Mouse (Mus musculus) thymus, postnatal 4 days (tissue): Measurements from ENCODE around the gene Dnm2.
A peak's percentile ranks its signal among the peaks of the same experiment; 100 is the strongest.

Source experiments
- DNase-seq: peaks from one replicate; pipeline ENCODE4 v3.0.0; 2021

Dnm2 gene

GRCm38 (mm10) chr9:21424631-21425555 lies at the start of gene Dnm2:
Dnm2 (plus strand) TSS chr9:21424908.
- peak; percentile 94 for DNase-seq

DNA sequence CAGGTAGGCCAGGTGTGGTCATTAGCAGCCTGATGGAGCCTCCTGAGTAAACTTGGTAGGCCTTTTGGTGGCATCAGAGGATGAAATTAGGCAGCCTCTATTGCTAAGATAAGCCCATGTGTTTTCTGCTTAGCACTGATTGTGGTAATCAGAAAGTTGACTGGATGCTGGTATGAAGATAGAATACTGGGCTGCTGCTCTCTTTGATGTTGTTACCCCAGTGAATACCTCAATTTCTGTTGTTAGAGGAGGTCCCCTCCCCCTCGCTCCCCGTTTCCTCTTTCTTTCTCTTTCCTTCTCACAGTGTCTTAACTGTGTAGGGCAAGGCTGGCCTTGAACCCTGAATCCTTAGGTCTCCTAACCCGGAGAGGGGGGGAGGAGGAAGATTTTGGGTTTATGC lies 45.5 kb upstream of the Dnm2 start:
- DNase-seq, result peak; percentile 50

DNA sequence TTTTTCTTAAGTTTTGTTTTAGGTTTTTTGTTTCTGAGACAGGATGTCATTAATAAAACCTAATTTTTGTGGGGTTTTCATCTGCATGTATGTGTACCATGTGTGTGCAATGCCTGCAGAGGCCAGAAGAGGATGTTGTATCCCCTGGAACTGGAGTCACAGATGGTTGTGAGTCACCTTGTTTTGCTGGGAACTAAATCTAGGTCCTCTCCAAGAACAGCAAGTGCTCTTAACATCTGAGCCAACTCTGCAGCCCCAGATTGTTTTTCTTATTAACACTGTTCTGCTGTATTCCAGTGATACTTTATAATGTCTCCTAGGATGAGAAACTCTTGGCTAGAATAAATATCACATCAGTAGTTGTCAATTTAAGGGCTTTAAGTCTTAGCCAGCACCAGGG lies 43.8 kb upstream of the Dnm2 start:
- no peak for DNase-seq

DNA sequence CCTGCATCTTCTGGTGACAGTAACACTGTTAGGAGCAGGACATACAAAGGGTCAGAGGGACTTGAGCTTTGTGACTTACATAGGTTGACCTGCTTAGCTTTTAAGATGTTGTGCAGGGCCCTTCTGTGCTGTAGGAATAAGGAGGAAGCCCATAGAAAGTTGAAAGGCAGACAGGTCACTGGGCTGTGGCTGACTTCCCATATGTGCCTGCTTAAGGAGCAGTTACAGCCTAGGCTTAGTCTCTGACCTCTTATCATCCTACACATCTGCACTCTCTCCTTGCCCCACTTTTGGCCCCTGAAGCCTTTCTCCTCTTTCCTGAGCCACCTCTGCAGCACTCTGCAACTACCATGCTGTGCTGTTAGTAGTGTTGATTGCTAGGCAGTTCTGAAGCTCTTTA lies 40.7 kb upstream of the Dnm2 start:
- no peak for DNase-seq

DNA sequence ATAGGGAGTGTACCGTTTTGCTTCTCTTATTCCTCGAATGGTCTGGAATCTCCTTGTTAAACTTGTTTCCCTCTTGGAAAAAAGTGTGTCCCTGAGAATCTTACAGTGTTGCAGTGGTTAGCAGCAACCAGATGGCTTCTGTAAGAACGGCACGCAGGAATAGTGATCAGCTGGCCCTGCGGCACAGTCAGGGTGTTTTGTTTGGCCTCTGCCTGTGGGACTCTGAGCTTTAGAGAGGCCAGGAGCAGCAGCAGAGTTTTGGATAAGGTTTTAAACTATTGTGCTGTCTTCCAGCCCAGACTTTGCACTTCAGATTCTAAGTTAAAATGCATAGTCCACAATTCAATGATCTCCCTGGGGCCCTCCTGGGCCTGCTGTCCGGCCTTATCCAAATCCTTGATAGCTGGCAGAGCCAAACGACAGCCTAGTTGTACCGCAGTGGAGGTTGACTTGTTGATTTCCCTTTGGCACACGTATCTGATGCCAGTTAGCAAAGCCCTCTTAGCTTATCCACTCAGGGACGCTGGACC lies 32.0 kb upstream of the Dnm2 start:
- no peak for DNase-seq

DNA sequence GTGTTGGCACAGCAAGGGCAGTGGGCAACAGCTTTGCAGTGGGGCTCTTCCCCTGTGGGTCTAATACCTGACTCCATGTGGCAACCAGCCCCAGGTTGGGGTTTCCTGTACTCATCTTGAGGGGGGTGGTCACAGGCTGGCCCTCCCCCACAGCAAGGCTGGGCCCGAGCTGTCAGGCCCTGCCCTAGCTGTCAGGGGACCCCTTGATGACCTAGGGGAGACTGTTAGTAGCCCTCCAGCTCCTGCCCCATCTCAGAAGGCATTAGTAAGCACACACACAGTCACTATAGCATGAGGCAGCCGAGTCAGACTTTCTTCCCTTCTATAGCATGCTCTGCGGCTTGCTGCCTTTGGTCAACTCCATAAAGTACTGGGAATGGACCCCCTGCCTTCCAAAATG lies 29.0 kb upstream of the Dnm2 start:
- no peak for DNase-seq

- DNase-seq, result no peak
Measured at GRCm38 (mm10) chr9:21397170-21397569, 27.5 kb upstream of the Dnm2 start.

DNA sequence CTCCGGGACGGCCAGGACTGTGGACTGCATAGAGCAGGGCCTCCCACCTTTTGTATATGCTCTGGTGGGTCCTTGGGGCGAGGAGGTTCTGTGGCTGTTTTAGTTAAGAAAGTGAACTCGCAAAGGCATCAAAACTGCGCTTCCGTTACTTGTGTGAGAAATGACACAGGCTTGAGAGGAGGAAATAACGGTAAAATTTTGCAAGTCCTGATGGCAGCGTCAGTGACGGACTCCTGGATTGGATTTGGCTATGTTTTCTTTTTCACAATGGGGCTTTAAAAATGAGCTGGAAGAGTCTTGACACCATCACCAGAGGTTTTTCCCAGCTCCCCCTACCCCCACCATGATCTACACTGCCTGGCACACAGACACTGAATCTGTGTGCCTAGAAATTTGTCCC lies 23.7 kb upstream of the Dnm2 start:
- no peak for DNase-seq

DNA sequence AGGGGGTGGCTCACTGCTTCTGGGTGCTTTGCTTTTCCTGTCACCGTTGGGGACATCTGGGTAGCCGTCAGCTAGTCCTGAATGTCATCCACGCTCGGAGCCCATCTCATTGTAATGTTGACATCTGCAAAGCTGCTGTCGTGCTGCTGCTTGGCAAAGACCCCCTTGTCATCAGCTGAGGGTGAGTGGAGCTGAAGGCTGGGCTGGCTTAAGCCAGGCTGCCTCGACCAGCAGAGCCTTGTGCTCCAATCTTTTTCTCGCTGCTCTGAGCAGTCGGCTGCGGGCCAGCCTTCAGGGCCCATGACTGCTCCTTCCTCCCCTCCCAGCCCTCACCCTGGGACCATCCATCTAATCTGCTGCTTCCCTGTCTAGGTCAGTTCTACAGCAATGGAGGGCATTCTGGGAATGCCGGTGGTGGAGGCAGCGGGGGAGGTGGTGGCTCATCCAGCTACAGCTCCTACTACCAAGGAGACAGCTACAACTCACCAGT lies 21.9 kb upstream of the Dnm2 start:
- no peak for DNase-seq

DNA sequence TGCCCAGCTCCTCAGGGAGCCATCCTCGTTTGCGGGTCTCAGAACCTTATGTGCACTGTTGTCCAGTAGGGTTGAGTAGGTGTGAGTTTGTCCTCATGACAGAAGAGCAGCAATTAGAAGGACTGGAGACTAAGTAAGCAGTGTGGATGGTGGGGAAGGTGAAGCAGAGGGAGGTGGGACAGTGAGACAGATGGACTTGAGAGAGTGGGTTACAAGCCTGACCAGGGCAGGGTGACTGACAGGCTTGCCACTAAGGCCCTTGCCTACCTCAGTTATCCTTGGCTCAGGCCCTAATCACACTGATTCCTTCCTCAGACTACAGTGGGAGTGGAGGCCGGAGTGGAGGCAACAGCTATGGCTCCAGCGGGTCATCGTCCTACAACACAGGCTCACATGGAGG lies 21.0 kb upstream of the Dnm2 start:
- no peak for DNase-seq

DNA sequence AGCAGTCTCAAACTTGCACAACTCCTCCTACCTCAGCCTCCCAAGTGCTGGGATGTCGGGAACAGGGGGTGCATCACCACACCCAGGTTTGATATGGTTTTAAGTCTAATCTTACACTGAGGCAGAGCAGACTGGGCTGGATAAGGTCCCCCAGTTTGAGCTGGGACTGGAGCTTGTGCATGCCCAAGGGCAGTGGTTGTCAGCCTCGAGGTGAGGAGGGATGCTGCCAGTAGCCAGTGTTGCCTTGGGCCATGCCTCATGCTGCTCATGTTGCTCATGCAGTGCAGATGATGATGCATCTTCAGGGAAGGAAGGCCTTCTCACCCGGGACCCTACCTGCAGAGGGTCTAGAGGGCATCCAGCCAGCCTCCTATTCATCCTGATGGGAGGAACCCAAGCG lies 19.2 kb upstream of the Dnm2 start:
- no peak for DNase-seq

DNA sequence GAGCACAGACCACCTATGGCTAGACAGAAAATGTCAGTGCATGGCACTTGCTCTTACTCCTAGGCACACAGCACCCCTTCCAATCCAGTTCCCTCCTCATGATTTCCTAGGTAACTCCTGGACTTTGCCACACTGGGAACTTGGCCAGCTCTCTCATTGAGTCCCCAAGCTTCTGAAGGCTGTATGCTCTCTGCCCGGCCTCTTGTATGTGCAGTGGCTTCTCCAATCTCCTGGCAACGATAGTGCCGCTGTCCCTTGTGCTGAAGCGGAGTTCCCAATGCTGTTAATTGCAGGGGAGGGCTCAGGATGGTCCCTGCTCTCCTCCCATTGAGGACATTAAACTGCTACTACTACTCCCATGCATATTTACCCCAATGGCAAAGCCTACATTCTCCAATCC lies 16.8 kb upstream of the Dnm2 start:
- peak; percentile 40 for DNase-seq

DNA sequence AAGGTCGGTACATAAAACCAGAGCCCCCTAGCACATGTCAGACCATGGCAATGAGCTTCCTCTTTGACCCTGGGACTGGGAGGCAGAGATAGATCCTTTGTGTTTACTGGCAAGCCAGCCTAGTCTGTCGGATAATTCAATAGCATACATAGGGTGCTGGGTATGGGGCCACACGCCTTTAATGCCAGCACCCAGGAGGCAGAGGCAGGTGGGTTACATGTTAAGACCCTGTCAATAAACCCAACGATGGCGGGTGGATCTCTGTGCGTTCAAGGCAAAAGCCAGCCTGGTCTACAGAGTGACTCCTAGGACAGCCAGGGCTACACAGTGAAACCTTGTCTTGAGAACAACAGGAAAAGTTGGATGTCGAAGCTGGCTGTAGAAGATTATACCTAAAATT lies 16.1 kb upstream of the Dnm2 start:
- no peak for DNase-seq

DNA sequence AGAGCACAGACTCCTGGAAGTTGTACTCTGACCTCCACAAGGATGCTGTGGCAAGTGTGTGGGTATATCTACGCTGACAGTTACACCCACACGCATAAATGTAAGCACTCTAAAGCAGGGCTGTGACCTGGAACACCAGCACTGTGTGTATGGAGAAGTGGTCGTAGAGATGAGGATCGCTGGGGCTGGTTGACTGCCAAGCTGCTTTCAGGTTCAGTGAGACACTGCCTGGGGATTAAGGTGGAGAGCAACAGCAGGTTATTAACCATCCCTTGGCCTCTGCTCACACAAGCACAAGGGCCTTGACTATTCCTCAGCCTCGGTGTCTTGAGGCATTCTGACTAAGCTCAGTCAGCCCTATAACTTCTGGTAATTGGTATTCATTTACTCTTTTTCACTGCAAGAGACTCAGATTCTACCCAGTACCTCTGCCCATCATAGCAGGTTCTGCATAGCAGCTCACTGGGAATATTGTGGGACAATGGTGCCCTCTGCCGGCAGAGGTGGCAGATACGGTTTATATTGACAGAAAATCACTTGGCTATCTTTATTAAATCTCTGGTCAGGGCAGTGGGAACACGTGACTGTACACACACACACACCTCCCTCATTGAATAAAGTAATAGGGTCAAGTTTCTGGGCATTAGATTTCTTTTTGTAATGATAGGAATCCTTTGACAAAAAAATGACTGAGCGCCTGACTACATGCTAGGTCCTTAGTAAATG lies 15.0 kb upstream of the Dnm2 start:
- peak; percentile 91 for DNase-seq

- DNase-seq, result peak; percentile 80
Measured at GRCm38 (mm10) chr9:21411669-21412550, 12.8 kb upstream of the Dnm2 start, which contains the start of gene Qtrt1. Qtrt1 (plus strand) TSS chr9:21411837.

DNA sequence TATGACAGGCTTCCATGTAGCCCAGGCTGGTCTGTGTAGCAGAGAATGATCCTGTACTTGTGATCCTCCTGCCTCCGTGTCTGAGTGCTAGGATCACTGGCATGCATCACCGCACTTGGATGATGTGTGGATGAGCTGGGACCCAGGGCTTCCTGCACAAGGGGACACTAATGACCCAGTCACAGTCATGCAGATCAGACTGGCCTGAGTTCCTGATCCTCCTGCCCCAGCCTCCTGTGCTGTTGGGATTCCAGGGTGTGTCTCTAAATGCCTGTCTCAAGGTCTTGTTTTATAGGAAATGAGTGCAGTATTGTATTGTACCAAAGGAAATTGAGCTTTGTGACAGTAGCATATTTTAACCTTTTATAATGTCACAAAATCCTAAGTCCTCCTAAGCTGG lies 6.8 kb upstream of the Dnm2 start:
- no peak for DNase-seq

DNA sequence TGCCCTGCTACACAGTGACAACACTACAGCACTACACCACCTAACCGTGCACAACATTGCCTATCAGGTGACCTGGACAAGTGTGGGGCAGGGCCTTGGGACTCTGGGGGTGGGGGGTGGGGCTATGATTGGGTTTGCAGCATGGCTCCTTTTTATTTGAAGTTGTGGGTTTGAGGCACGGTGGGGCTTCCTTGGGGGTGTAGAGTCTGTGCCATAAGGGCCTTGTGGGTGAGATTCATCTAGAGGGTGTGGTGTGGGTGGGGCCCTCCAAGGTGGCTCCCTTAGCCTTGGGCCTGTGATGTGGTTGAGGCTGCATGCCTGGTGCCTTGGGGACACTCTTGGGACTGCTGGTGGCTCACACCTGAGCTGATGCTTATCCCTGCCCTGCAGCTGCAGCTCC lies 5.1 kb upstream of the Dnm2 start:
- peak; percentile 59 for DNase-seq

DNA sequence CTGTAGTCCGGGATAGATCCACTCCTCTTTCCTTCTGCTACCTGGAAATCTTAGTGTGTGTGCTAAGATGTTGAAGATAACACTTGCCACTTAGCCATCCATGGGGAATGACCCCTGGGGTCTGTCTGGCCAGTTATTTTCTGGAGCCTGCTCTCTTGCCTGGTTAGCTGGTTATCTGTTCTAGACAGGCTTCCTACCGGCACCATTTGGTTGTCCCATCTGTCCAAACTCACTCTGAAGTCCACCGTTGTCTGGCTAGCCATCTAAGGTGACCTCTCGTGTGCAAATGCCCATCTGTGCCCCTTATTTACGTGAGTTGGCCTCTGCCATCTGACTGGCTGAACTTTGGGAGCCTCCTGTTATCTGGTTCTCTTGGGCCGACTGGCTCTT lies 843 bp downstream of the Dnm2 start:
- DNase-seq, result no peak

- no peak for DNase-seq
Measured at GRCm38 (mm10) chr9:21426013-21426412, 1.3 kb downstream of the Dnm2 start.

DNA sequence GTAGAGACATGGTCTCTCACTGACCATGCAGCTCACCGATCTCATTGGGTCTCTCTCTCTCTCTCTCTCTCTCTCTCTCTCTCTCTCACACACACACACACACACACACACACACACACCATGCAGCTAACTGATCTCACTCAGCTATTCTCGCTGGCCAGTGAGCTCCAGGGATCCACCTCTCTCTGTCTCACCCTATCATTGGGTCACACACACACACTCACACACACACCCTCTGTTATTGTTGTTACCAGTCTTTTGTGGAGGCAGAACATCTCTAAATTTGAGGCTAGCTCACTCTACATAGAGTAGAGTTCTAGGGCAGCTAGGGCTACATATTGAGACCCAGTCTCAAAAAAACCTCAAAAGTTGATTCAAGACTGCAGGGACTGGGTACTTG lies 1.8 kb downstream of the Dnm2 start:
- DNase-seq, result no peak

DNA sequence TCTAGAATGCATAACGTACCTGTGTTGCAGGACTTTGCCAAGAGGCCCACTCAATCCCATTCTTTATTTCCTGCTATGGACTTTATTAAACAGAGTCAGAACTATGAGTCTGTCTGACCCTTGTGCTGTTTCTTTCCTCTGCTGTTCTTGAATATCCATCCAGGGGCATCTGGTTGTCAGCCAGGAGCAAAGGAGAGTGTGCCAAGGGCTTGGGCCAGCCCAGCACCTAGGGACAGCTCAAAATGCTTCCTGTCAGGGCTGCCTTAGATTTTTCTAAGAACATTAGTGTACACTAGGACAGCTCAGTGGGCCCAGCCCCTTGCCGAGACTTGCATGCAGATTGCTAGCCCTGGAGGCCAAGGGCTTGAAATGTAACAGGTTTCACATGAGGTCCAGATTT lies 3.1 kb downstream of the Dnm2 start:
- no peak for DNase-seq

DNA sequence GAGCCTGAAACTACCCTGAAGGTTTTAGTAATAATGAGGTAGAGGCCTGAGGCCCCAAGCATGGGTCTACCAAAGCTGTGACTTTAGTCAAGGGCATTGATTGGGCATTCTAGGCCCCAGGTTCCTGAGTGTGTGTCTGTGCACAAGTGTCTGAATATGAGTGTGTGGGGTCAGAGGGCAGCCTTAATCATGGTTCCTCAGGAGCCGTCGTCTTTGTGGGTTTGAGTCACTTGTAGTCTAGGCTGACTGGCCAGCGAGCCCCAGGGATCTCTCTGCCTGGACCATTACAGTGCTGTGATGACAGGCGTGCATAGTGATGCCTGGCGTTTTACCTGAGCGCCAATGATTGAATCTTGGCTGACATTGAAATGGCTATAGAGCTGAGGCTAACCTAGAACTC lies 3.5 kb downstream of the Dnm2 start:
- no peak for DNase-seq

DNA sequence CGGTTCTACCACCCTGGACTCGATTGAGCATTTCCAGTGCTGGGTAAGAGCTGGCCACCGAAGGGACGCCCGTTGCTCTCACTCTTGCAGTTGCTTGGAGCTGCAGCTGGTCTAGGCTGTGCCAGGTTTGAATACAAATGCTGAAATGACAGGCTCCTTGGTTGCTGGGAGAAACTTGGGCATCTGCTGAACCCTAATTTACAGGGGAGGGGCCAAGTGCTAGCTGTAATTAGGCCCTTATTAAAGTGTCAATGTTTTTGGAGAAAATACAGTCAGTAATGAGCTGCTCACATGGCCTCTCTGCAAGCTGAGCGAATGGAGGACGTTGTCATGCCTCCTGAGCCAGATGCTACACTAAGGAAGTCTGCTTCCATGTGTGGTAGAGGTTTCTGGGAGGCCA lies 6.0 kb downstream of the Dnm2 start:
- no peak for DNase-seq
